Mouse (Mus musculus) erythroblast, embryonic 14.5 days (primary cell): ENCODE data around the gene Gm17521. TPM values are rescaled to one million over a fixed set of nuclear protein-coding genes. Genes with fewer than 3 reads are reported as not detected.
"Not testable (repeated sequence)": the region's sequence is repeated elsewhere in the genome, so short reads cannot be mapped to it uniquely, and the experiment has no call there.

Source experiments
- H3K27me3 ChIP-seq: 2 replicates; pipeline ENCODE4 v1.6.1; 2012; ENCODE audit warnings: inconsistent platforms; ENCODE audit not compliant: control insufficient read depth
- H3K36me3 ChIP-seq: 2 replicates; pipeline ENCODE4 v1.6.1; 2012; ENCODE audit warnings: mild to moderate bottlenecking, inconsistent platforms; ENCODE audit not compliant: control insufficient read depth
- H3K4me1 ChIP-seq: 2 replicates; pipeline ENCODE4 v1.6.1; 2012; ENCODE audit warnings: inconsistent platforms; ENCODE audit not compliant: control insufficient read depth
- H3K4me3 ChIP-seq: replicated peaks from 2 replicates; pipeline ENCODE3; 2012; ENCODE audit warnings: moderate library complexity, mild to moderate bottlenecking, inconsistent platforms
- H3K9me3 ChIP-seq: 2 replicates; pipeline ENCODE4 v1.6.1; 2012; ENCODE audit warnings: low read length, inconsistent platforms, mixed read lengths; ENCODE audit not compliant: control insufficient read depth
- GATA1 ChIP-seq: IDR thresholded peaks from 2 replicates; pipeline ENCODE4 v1.6.1; 2012; ENCODE audit warnings: low read length, inconsistent platforms, mixed read lengths
- TAL1 ChIP-seq: IDR thresholded peaks from 3 replicates; pipeline ENCODE4 v1.6.1; 2012; ENCODE audit warnings: low read length, inconsistent platforms, mixed read lengths
- polyA plus RNA-seq: library from polyadenylated mRNA; stranded (reverse); fragments of >175 nt; gene quantifications from 2 replicates; pipeline ENCODE4 v1.2.3, GENCODE M21; 2012

The Gm17521 gene
- polyA plus RNA-seq, result not detected in 2 replicates

DNA sequence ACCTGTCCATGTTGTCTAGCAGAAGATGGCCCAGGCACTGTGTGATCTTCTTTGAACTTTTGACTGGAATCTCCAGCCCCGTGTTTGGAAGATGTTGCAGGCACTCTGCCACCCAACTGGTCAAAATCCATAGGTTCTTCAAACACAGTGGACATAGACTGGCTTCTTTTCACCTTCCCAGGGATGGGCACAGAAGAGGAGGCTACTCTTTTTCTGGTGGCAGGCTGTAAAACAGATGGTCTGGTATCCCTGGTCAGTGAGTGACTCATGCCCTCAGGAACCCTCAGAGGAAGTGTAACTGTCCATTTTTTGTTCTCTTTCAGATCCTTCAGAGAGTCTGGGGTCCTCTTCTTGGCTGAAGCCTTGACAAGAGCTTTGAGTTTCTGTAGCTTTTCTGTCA, at the start of gene Gm17521:
Gene Gm17521 (minus strand): TSS at position 101 of the 400 bp plus-strand sequence.
- H3K27me3 ChIP-seq, H3K9me3 ChIP-seq, H3K36me3 ChIP-seq, H3K4me1 ChIP-seq, H3K4me3 ChIP-seq: not testable (repeated sequence)

DNA sequence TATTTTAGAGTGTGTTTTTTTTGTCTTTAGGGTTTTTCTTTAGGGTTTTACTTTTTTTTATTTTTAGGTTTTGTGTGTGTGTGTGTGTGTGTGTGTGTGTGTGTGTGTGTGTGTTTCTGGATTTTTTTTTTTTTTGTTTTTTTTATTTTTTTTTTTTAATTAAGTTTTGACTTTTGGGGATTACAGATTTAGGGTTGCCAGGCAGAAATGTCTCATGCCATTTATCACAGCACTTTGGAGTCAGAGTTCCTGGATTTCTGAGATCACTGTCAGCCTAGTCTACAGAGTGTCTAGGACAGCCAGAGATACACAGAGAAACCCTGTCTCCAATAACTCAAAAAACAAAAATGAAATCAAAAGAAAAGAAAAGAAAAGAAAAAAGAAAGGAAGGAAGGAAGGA, 14.5 kb upstream of the Gm17521 start:
- Histone ChIP-seq H3K9me3 (no peaks in the 10 kb centered on the region), H3K4me1 (no peaks in the 10 kb centered on the region), H3K4me3 (no peak overlapping the region), H3K27me3 (no peaks in the 10 kb centered on the region), H3K36me3 (no peaks in the 10 kb centered on the region)
- TF ChIP-seq TAL1, result no peak
- no peak for TF ChIP-seq GATA1

DNA sequence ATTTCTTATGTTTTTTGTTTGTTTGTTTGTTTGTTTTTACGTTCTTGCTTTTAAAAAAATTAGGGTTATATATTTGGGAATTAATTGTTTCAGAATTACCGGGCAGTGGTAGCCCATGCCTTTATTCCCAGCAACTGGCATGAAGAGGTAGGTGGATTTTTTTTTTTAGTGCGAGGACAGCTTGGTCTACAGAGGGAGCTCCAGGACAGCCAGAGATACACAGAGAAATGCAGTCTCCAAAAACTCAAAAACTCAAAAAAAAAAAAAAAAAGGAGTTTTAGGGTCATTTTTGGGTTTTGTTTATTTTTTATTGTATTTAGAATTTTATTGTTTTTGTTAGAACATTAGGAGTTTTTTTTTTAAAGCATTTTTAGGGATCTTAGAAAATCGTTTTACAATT, 14.0 kb upstream of the Gm17521 start:
- Histone ChIP-seq H3K4me1 (no peaks in the 10 kb centered on the region), H3K9me3 (no peaks in the 10 kb centered on the region), H3K27me3 (no peaks in the 10 kb centered on the region), H3K4me3 (no peak overlapping the region), H3K36me3 (no peaks in the 10 kb centered on the region)
- TF ChIP-seq GATA1 (no peak), TAL1 (no peak)

Other genes with a start within 250 kb of the Gm17521 start
- 0.13 and 0.18 TPM in 2 replicates for gene Cldn34c1, start 73.8 kb upstream of the Gm17521 start, polyA plus RNA-seq
- not detected in 2 replicates for gene Srsx, start 192.8 kb upstream of the Gm17521 start, polyA plus RNA-seq
- not detected in 2 replicates for gene Gm17577, start 217.2 kb upstream of the Gm17521 start, polyA plus RNA-seq